Mouse (Mus musculus): ENCODE measurements around the gene Sirt3. TPM values are rescaled to one million over a fixed set of nuclear protein-coding genes. Genes with fewer than 3 reads are reported as not detected.

The Sirt3 gene
- total and polyA plus RNA-seq, 2 experiments from 2014 or later = 60.9 to 66.3 TPM

- no peak for TF ChIP-seq CTCF (IDR thresholded peaks at IDR 0.05)
- Histone ChIP-seq H3K4me2 (ENCODE audit: low read depth, low read length, poor library complexity, severe bottlenecking) (peak overlapping the region; percentile 74), H3K4me1 (ENCODE audit: insufficient read depth, low read length) (0 out of 2 replicates have a peak, but pooled peaks cover 4% of the 10 kb centered on the region), H3K27me3 (ENCODE audit: insufficient read depth, low read length) (no peaks in the 10 kb centered on the region), H3K4me3 (ENCODE audit: low read depth, low read length) (peak overlapping the region; percentile 81), H3K27ac (ENCODE audit: low read depth, low read length) (peak overlapping the region; percentile 89), H3K36me3 (ENCODE audit: insufficient read depth, low read length) (peaks cover 14% of the 10 kb centered on the region), H3K9me3 (ENCODE audit: low read length) (no peaks in the 10 kb centered on the region), H3K9ac (replicated peaks; ENCODE audit: low read length, poor library complexity, severe bottlenecking) (peak overlapping the region; percentile 94)
- under 1% methylated on average over 12 of the region's 12 CpGs for WGBS
- DNase-seq (ENCODE audit: low spot score) (no peak), ATAC-seq (ENCODE audit: low FRiP score) (peak; percentile 47; the same call in 1 of the 2 replicates)
Observed at GRCm38 (mm10) chr7:140882469-140882803, 327 bp upstream of the Sirt3 start.

GRCm38 (mm10) chr7:140880865-140881515 is 1.1 kb downstream of the Sirt3 start:
- H3K27me3 ChIP-seq (ENCODE audit: insufficient read depth, low read length) = no peaks in the 10 kb centered on the region
- DNase-seq (ENCODE audit: low spot score) (no peak), ATAC-seq (ENCODE audit: low FRiP score) (no peak)
- peak overlapping the region; percentile 81 for H3K4me3 ChIP-seq (ENCODE audit: low read depth, low read length)
- H3K9me3 ChIP-seq (ENCODE audit: low read length) = no peaks in the 10 kb centered on the region
- 0 out of 2 replicates have a peak, but pooled peaks cover 4% of the 10 kb centered on the region for H3K4me1 ChIP-seq (ENCODE audit: insufficient read depth, low read length)
- H3K4me2 ChIP-seq (ENCODE audit: low read depth, low read length, poor library complexity, severe bottlenecking) = peak overlapping the region; percentile 74
- peak overlapping the region; percentile 89; the same call in 1 of the 2 replicates for H3K27ac ChIP-seq (ENCODE audit: low read depth, low read length)
- H3K9ac ChIP-seq (replicated peaks; ENCODE audit: low read length, poor library complexity, severe bottlenecking) = peak overlapping the region; percentile 94
- 0 out of 2 replicates have a peak, but pooled peaks cover 13% of the 10 kb centered on the region for H3K36me3 ChIP-seq (ENCODE audit: insufficient read depth, low read length)
- 22% methylated on average over 8 of the region's 8 CpGs for WGBS
- TF ChIP-seq CTCF (IDR thresholded peaks at IDR 0.05) = no peak

- ATAC-seq (ENCODE audit: low FRiP score) = no peak
- 0 out of 2 replicates have a peak, but pooled peaks cover 4% of the 10 kb centered on the region for H3K4me1 ChIP-seq (ENCODE audit: insufficient read depth, low read length)
- DNase-seq (ENCODE audit: low spot score) = no peak
- no peak for TF ChIP-seq CTCF (IDR thresholded peaks at IDR 0.05)
- H3K9ac ChIP-seq (replicated peaks; ENCODE audit: low read length, poor library complexity, severe bottlenecking) = no peak overlapping the region
- no peaks in the 10 kb centered on the region for H3K27me3 ChIP-seq (ENCODE audit: insufficient read depth, low read length)
- no peak overlapping the region for H3K4me2 ChIP-seq (ENCODE audit: low read depth, low read length, poor library complexity, severe bottlenecking)
- H3K9me3 ChIP-seq (ENCODE audit: low read length) = no peaks in the 10 kb centered on the region
- peaks cover 15% of the 10 kb centered on the region for H3K36me3 ChIP-seq (ENCODE audit: insufficient read depth, low read length)
- H3K27ac ChIP-seq (ENCODE audit: low read depth, low read length) = no peak overlapping the region
- no peak overlapping the region for H3K4me3 ChIP-seq (ENCODE audit: low read depth, low read length)
- 83% methylated on average over 3 of the region's 3 CpGs for WGBS
Observed at GRCm38 (mm10) chr7:140880419-140880818, 1.7 kb downstream of the Sirt3 start.

GRCm38 (mm10) chr7:140879355-140879754 is 2.8 kb downstream of the Sirt3 start:
- ATAC-seq (ENCODE audit: low FRiP score) (no peak), DNase-seq (ENCODE audit: low spot score) (no peak)
- Histone ChIP-seq H3K4me1 (ENCODE audit: insufficient read depth, low read length) (0 out of 2 replicates have a peak, but pooled peaks cover 4% of the 10 kb centered on the region), H3K4me3 (ENCODE audit: low read depth, low read length) (no peak overlapping the region), H3K36me3 (ENCODE audit: insufficient read depth, low read length) (peaks cover 23% of the 10 kb centered on the region), H3K27ac (ENCODE audit: low read depth, low read length) (no peak overlapping the region), H3K27me3 (ENCODE audit: insufficient read depth, low read length) (no peaks in the 10 kb centered on the region), H3K9me3 (ENCODE audit: low read length) (no peaks in the 10 kb centered on the region), H3K4me2 (ENCODE audit: low read depth, low read length, poor library complexity, severe bottlenecking) (no peak overlapping the region), H3K9ac (replicated peaks; ENCODE audit: low read length, poor library complexity, severe bottlenecking) (no peak overlapping the region)
- WGBS = 91% methylated on average over 7 of the region's 7 CpGs
- TF ChIP-seq CTCF (IDR thresholded peaks at IDR 0.05) = no peak

GRCm38 (mm10) chr7:140877364-140877763 is 4.7 kb downstream of the Sirt3 start:
- Histone ChIP-seq H3K9ac (replicated peaks; ENCODE audit: low read length, poor library complexity, severe bottlenecking) (no peak overlapping the region), H3K9me3 (ENCODE audit: low read length) (no peaks in the 10 kb centered on the region), H3K36me3 (ENCODE audit: insufficient read depth, low read length) (peaks cover 30% of the 10 kb centered on the region), H3K4me2 (ENCODE audit: low read depth, low read length, poor library complexity, severe bottlenecking) (no peak overlapping the region), H3K27me3 (ENCODE audit: insufficient read depth, low read length) (no peaks in the 10 kb centered on the region), H3K4me1 (ENCODE audit: insufficient read depth, low read length) (no peaks in the 10 kb centered on the region), H3K27ac (ENCODE audit: low read depth, low read length) (no peak overlapping the region), H3K4me3 (ENCODE audit: low read depth, low read length) (no peak overlapping the region)
- TF ChIP-seq CTCF (IDR thresholded peaks at IDR 0.05) = no peak
- no peak for ATAC-seq (ENCODE audit: low FRiP score)
- DNase-seq (ENCODE audit: low spot score) = no peak
- WGBS = 92% methylated on average over 6 of the region's 6 CpGs

- H3K9ac ChIP-seq (replicated peaks; ENCODE audit: low read length, poor library complexity, severe bottlenecking) = no peak overlapping the region; the same call in 1 of the 2 replicates
- H3K27ac ChIP-seq (ENCODE audit: low read depth, low read length) = no peak overlapping the region
- 83% methylated on average over 4 of the region's 4 CpGs for WGBS
- H3K4me1 ChIP-seq (ENCODE audit: insufficient read depth, low read length) = no peaks in the 10 kb centered on the region
- no peak overlapping the region for H3K4me2 ChIP-seq (ENCODE audit: low read depth, low read length, poor library complexity, severe bottlenecking)
- H3K9me3 ChIP-seq (ENCODE audit: low read length) = no peaks in the 10 kb centered on the region
- no peak for ATAC-seq (ENCODE audit: low FRiP score)
- no peaks in the 10 kb centered on the region for H3K27me3 ChIP-seq (ENCODE audit: insufficient read depth, low read length)
- H3K4me3 ChIP-seq (ENCODE audit: low read depth, low read length) = no peak overlapping the region
- no peak for TF ChIP-seq CTCF (IDR thresholded peaks at IDR 0.05)
- DNase-seq (ENCODE audit: low spot score) = no peak
- peaks cover 32% of the 10 kb centered on the region for H3K36me3 ChIP-seq (ENCODE audit: insufficient read depth, low read length)
Observed at GRCm38 (mm10) chr7:140874224-140874623, 7.9 kb downstream of the Sirt3 start.
